Mouse (Mus musculus): Measurements from ENCODE around the gene Jph4. TPM values are rescaled to one million over a fixed set of nuclear protein-coding genes. Genes with fewer than 3 reads are reported as not detected.

Jph4 gene
- polyA plus RNA-seq (2016; fragmentation: Nextera tagmentation; extraction: Ambion mirVana): 0.69 and 0.78 TPM in 2 replicates

GRCm38 (mm10) chr14:55116425-55117200 lies at the start of gene Jph4:
Gene Jph4, minus strand, starts transcription at chr14:55116935.
- H3K36me3 ChIP-seq: no peaks in the 10 kb centered on the region
- H3K27me3 ChIP-seq: peaks cover 63% of the 10 kb centered on the region
- H3K27ac ChIP-seq: no peak within 1 kb of the TSS
- no peak for ATAC-seq (ENCODE audit: insufficient number of reproducible peaks, insufficient read depth, low FRiP score, low TSS enrichment, low read depth)
- H3K9ac ChIP-seq (replicated peaks): no peak within 1 kb of the TSS
- peak within 1 kb of the TSS; percentile 100 for H3K4me2 ChIP-seq
- H3K4me1 ChIP-seq (replicated peaks): peaks cover 34% of the 10 kb centered on the region
- H3K4me3 ChIP-seq (replicated peaks): peak within 1 kb of the TSS; percentile 67
- no peaks in the 10 kb centered on the region for H3K9me3 ChIP-seq
- 3% methylated on average over 21 of the region's 21 CpGs for WGBS

GRCm38 (mm10) chr14:55164172-55164806 lies 47.6 kb upstream of the Jph4 start:
- H3K4me1 ChIP-seq (replicated peaks): peaks cover 16% of the 10 kb centered on the region
- no peak overlapping the region for H3K27ac ChIP-seq
- no peak overlapping the region for H3K9ac ChIP-seq (replicated peaks)
- no peak overlapping the region for H3K4me2 ChIP-seq
- H3K36me3 ChIP-seq: no peaks in the 10 kb centered on the region
- WGBS: 49% methylated on average over 5 of the region's 5 CpGs
- no peak for ATAC-seq (ENCODE audit: insufficient number of reproducible peaks, insufficient read depth, low FRiP score, low TSS enrichment, low read depth)
- no peaks in the 10 kb centered on the region; the same call in 1 of the 2 replicates for H3K9me3 ChIP-seq
- H3K4me3 ChIP-seq (replicated peaks): no peak overlapping the region
- peaks cover 11% of the 10 kb centered on the region for H3K27me3 ChIP-seq

- no peak overlapping the region for H3K27ac ChIP-seq
- H3K36me3 ChIP-seq: no peaks in the 10 kb centered on the region
- 77% methylated on average over 4 of the region's 4 CpGs for WGBS
- no peak overlapping the region for H3K4me3 ChIP-seq (replicated peaks)
- H3K27me3 ChIP-seq: no peaks in the 10 kb centered on the region
- ATAC-seq (ENCODE audit: insufficient number of reproducible peaks, insufficient read depth, low FRiP score, low TSS enrichment, low read depth): no peak
- H3K4me1 ChIP-seq (replicated peaks): peaks cover 16% of the 10 kb centered on the region
- H3K4me2 ChIP-seq: no peak overlapping the region
- no peaks in the 10 kb centered on the region for H3K9me3 ChIP-seq
- H3K9ac ChIP-seq (replicated peaks): no peak overlapping the region
Measured at GRCm38 (mm10) chr14:55162168-55162567, 45.4 kb upstream of the Jph4 start.

- 32% methylated on average over 14 of the region's 14 CpGs for WGBS
- no peak overlapping the region for H3K27ac ChIP-seq
- no peaks in the 10 kb centered on the region for H3K27me3 ChIP-seq
Measured at GRCm38 (mm10) chr14:55161098-55161634, 44.4 kb upstream of the Jph4 start.

GRCm38 (mm10) chr14:55160251-55161071 lies 43.7 kb upstream of the Jph4 start:
- ATAC-seq (ENCODE audit: insufficient number of reproducible peaks, insufficient read depth, low FRiP score, low TSS enrichment, low read depth): no peak
- H3K4me2 ChIP-seq: no peak overlapping the region
- no peaks in the 10 kb centered on the region for H3K27me3 ChIP-seq
- no peaks in the 10 kb centered on the region for H3K36me3 ChIP-seq
- H3K4me3 ChIP-seq (replicated peaks): no peak overlapping the region
- H3K27ac ChIP-seq: no peak overlapping the region
- WGBS: 80% methylated on average over 8 of the region's 10 CpGs
- H3K9me3 ChIP-seq: no peaks in the 10 kb centered on the region
- peaks cover 16% of the 10 kb centered on the region for H3K4me1 ChIP-seq (replicated peaks)
- H3K9ac ChIP-seq (replicated peaks): no peak overlapping the region

More at GRCm38 (mm10) chr14:55161098-55161634, 44.4 kb upstream of the Jph4 start:
- peak overlapping the region; percentile 50 for H3K4me2 ChIP-seq
- H3K4me1 ChIP-seq (replicated peaks): peaks cover 16% of the 10 kb centered on the region
- no peaks in the 10 kb centered on the region for H3K9me3 ChIP-seq
- no peaks in the 10 kb centered on the region for H3K36me3 ChIP-seq
- no peak; the same call in 1 of the 2 replicates for ATAC-seq (ENCODE audit: insufficient number of reproducible peaks, insufficient read depth, low FRiP score, low TSS enrichment, low read depth)
- no peak overlapping the region for H3K9ac ChIP-seq (replicated peaks)
- peak overlapping the region; percentile 18; the same call in 1 of the 2 replicates for H3K4me3 ChIP-seq (replicated peaks)

GRCm38 (mm10) chr14:55157322-55158065 lies 40.8 kb upstream of the Jph4 start:
- H3K4me3 ChIP-seq (replicated peaks): no peak overlapping the region
- H3K4me2 ChIP-seq: no peak overlapping the region
- H3K4me1 ChIP-seq (replicated peaks): peaks cover 4% of the 10 kb centered on the region; the same call in 1 of the 2 replicates
- ATAC-seq (ENCODE audit: insufficient number of reproducible peaks, insufficient read depth, low FRiP score, low TSS enrichment, low read depth): no peak
- no peaks in the 10 kb centered on the region for H3K9me3 ChIP-seq
- H3K27me3 ChIP-seq: no peaks in the 10 kb centered on the region
- H3K36me3 ChIP-seq: no peaks in the 10 kb centered on the region
- H3K9ac ChIP-seq (replicated peaks): no peak overlapping the region
- H3K27ac ChIP-seq: no peak overlapping the region
- 66% methylated on average over 12 of the region's 12 CpGs for WGBS

GRCm38 (mm10) chr14:55152951-55153481 lies 36.3 kb upstream of the Jph4 start:
- no peaks in the 10 kb centered on the region for H3K36me3 ChIP-seq
- H3K4me2 ChIP-seq: no peak overlapping the region
- no peak for ATAC-seq (ENCODE audit: insufficient number of reproducible peaks, insufficient read depth, low FRiP score, low TSS enrichment, low read depth)
- H3K4me1 ChIP-seq (replicated peaks): no peaks in the 10 kb centered on the region
- 84% methylated on average over 16 of the region's 16 CpGs for WGBS
- no peak overlapping the region for H3K4me3 ChIP-seq (replicated peaks)
- no peak overlapping the region for H3K27ac ChIP-seq
- H3K9me3 ChIP-seq: no peaks in the 10 kb centered on the region
- no peak overlapping the region for H3K9ac ChIP-seq (replicated peaks)
- no peaks in the 10 kb centered on the region for H3K27me3 ChIP-seq

GRCm38 (mm10) chr14:55152174-55152573 lies 35.4 kb upstream of the Jph4 start:
- WGBS: 87% methylated on average over 4 of the region's 4 CpGs

GRCm38 (mm10) chr14:55150985-55151384 lies 34.2 kb upstream of the Jph4 start:
- H3K4me3 ChIP-seq (replicated peaks): no peak overlapping the region
- H3K9ac ChIP-seq (replicated peaks): no peak overlapping the region
- ATAC-seq (ENCODE audit: insufficient number of reproducible peaks, insufficient read depth, low FRiP score, low TSS enrichment, low read depth): no peak
- no peaks in the 10 kb centered on the region for H3K4me1 ChIP-seq (replicated peaks)
- no peaks in the 10 kb centered on the region for H3K36me3 ChIP-seq
- no peaks in the 10 kb centered on the region for H3K9me3 ChIP-seq
- 84% methylated on average over 5 of the region's 5 CpGs for WGBS
- H3K4me2 ChIP-seq: no peak overlapping the region
- H3K27me3 ChIP-seq: no peaks in the 10 kb centered on the region
- H3K27ac ChIP-seq: no peak overlapping the region

More at GRCm38 (mm10) chr14:55152174-55152573, 35.4 kb upstream of the Jph4 start:
- Histone ChIP-seq H3K36me3 (no peaks in the 10 kb centered on the region), H3K27me3 (no peaks in the 10 kb centered on the region), H3K4me2 (no peak overlapping the region), H3K4me1 (replicated peaks) (no peaks in the 10 kb centered on the region), H3K9me3 (no peaks in the 10 kb centered on the region), H3K27ac (no peak overlapping the region), H3K9ac (replicated peaks) (no peak overlapping the region), H3K4me3 (replicated peaks) (no peak overlapping the region)
- no peak for ATAC-seq (ENCODE audit: insufficient number of reproducible peaks, insufficient read depth, low FRiP score, low TSS enrichment, low read depth)

GRCm38 (mm10) chr14:55149041-55149440 lies 32.3 kb upstream of the Jph4 start:
- H3K27me3 ChIP-seq: no peaks in the 10 kb centered on the region
- no peak for ATAC-seq (ENCODE audit: insufficient number of reproducible peaks, insufficient read depth, low FRiP score, low TSS enrichment, low read depth)
- H3K9ac ChIP-seq (replicated peaks): no peak overlapping the region
- H3K4me2 ChIP-seq: no peak overlapping the region
- H3K4me1 ChIP-seq (replicated peaks): no peaks in the 10 kb centered on the region
- no peak overlapping the region for H3K4me3 ChIP-seq (replicated peaks)
- H3K36me3 ChIP-seq: no peaks in the 10 kb centered on the region
- H3K27ac ChIP-seq: no peak overlapping the region
- 80% methylated on average over 5 of the region's 5 CpGs for WGBS
- no peaks in the 10 kb centered on the region for H3K9me3 ChIP-seq
